27 mouse cellular contexts compared by ENCODE assay signal in genomic region chr6:127123506-127123905, GRCm38 (mm10). TPM values are rescaled to one million over a fixed set of nuclear protein-coding genes. Genes with fewer than 3 reads are reported as not detected.
"Had no signal": no experiment of that assay in that cellular context is flagged by ENCODE, and none has a peak within 500 bp of the region (broad histone marks: within the 10 kb centered on the region; RNA-seq: fewer than 3 reads in every experiment).

No protein-coding gene starts in this region.

- DNase-seq: kidney, adult 11 months; kidney, adult 8-10 months; kidney, postnatal 10 days; kidney, postnatal 36 days; layer of hippocampus, postnatal 36 days; liver, embryonic 13.5 days; lung, adult 2 months; lung, postnatal 14 days; lung, postnatal 4 days; retina, postnatal 1 day; right cerebral cortex, postnatal 25 days; spleen, adult 18-20 months; thymus, postnatal 25 days had no signal

- H3K27ac ChIP-seq: kidney, embryonic 15.5 days; left cerebral cortex, adult 2 months; liver, embryonic 13.5 days; midbrain, embryonic 12.5 days; stomach, embryonic 15.5 days had no signal

- H3K4me2 ChIP-seq: kidney, embryonic 15.5 days; liver, embryonic 13.5 days; midbrain, embryonic 12.5 days; stomach, embryonic 15.5 days had no signal

- ATAC-seq: midbrain, embryonic 16.5 days had no signal

- H3K27me3 ChIP-seq: kidney, embryonic 15.5 days; liver, embryonic 13.5 days; midbrain, embryonic 12.5 days; stomach, embryonic 15.5 days had no signal

- H3K9me3 ChIP-seq: kidney, embryonic 15.5 days; liver, embryonic 13.5 days; midbrain, embryonic 12.5 days; stomach, embryonic 15.5 days had no signal

- H3K4me3 ChIP-seq: kidney, embryonic 15.5 days; left cerebral cortex, adult 2 months; liver, embryonic 13.5 days; midbrain, embryonic 12.5 days; myocyte; stomach, embryonic 15.5 days had no signal

- H3K4me1 ChIP-seq: kidney, embryonic 15.5 days; liver, embryonic 13.5 days; midbrain, embryonic 12.5 days; stomach, embryonic 15.5 days had no signal

- H3K9ac ChIP-seq: kidney, embryonic 15.5 days; liver, embryonic 13.5 days; midbrain, embryonic 12.5 days; stomach, embryonic 15.5 days had no signal

RNA-seq across cellular contexts. Expression of gene Fgf23, which starts 50.8 kb away (rescaled TPM):
- total RNA-seq: liver, adult 2 months; megakaryocyte progenitor cell, adult 5-6 weeks; megakaryocyte-erythroid progenitor cell, adult 5-6 weeks; monocyte, adult 5-6 weeks had no signal
- polyA plus RNA-seq: kidney, embryonic 15.5 days; limb, embryonic 11.5 days; liver, adult 2 months; liver, embryonic 13.5 days; liver, embryonic 16.5 days; lung, adult 2 months; lung, embryonic 16.5 days; midbrain, embryonic 12.5 days; myocyte; neural tube, embryonic 11.5 days; stomach, embryonic 15.5 days had no signal
